Mouse (Mus musculus): ENCODE results near the gene Azin2. TPM values are rescaled to one million over a fixed set of nuclear protein-coding genes. Genes with fewer than 3 reads are reported as not detected.

Gene Azin2
- total and polyA plus RNA-seq, 3 experiments, result 0.91 to 2.4 (median 1.7) TPM

GRCm38 (mm10) chr4:128948137-128948674 is 14.0 kb downstream of the Azin2 start:
- no peak overlapping the region for H3K9ac ChIP-seq (ENCODE audit: insufficient read depth, low read depth)
- peaks cover 0 to 8% of the 10 kb centered on the region in 2 experiments; a peak in 1 of 4 replicates for H3K4me1 ChIP-seq (ENCODE audit: control insufficient read depth in 1 of 2, insufficient read depth in 2 of 2)
- no peaks in the 10 kb centered on the region for H3K9me3 ChIP-seq (replicated peaks; ENCODE audit: low read length)
- H3K27me3 ChIP-seq (replicated peaks), result peaks cover 14% of the 10 kb centered on the region
- in situ Hi-C loops (cut with MboI; ENCODE audit: low pct_ligation_motif_present, low pct_unique_long_range_greater_than_20kb, low sequenced_read_pairs) (loop anchor here (10.0 kb wide), 1 partner anchor 233 kb away; no protein-coding TSS in a partner anchor), dilution Hi-C loops (cut with MboI; ENCODE audit: extremely low pct_ligation_motif_present, extremely low pct_unique_long_range_greater_than_20kb, low sequenced_read_pairs) (no loop called here)
- peak; percentile 75 for TF ChIP-seq BHLHE40 (IDR thresholded peaks at IDR 0.05; ENCODE audit: low read depth, low read length)
- no peak for TF ChIP-seq POLR2A (IDR thresholded peaks at IDR 0.05; ENCODE audit: low read depth, low read length)
- peak; percentile 86 to 96 for TF ChIP-seq CTCF (conservative IDR thresholded peaks at IDR 0.05 in 1 of 2, IDR thresholded peaks at IDR 0.05 in 1 of 2; ENCODE audit: low read depth in 2 of 2, low read length in 2 of 2)
- TF ChIP-seq EP300 (IDR thresholded peaks at IDR 0.05; ENCODE audit: low read length), result no peak
- TF ChIP-seq JUN (IDR thresholded peaks at IDR 0.05; ENCODE audit: insufficient read depth, low read depth, low read length), result no peak
- no peak for TF ChIP-seq USF1 (IDR thresholded peaks at IDR 0.05; ENCODE audit: low read depth, low read length)
- TF ChIP-seq MYC (IDR thresholded peaks at IDR 0.05; ENCODE audit: low read depth, low read length), result no peak
- no peak for TF ChIP-seq TBP (conservative IDR thresholded peaks at IDR 0.05; ENCODE audit: low read depth, low read length)
- no peak for TF ChIP-seq GABPA (IDR thresholded peaks at IDR 0.05; ENCODE audit: insufficient replicate concordance, low read depth, low read length)
- no peak for TF ChIP-seq ZNF384 (IDR thresholded peaks at IDR 0.05; ENCODE audit: low read depth, low read length)
- no peak for TF ChIP-seq ZMIZ1 (IDR thresholded peaks at IDR 0.05; ENCODE audit: low read depth, low read length)
- no peak for TF ChIP-seq ZC3H11A (IDR thresholded peaks at IDR 0.05; ENCODE audit: low read depth, low read length)
- TF ChIP-seq POLR2AphosphoS2 (IDR thresholded peaks at IDR 0.05; ENCODE audit: low read depth, low read length), result no peak
- no peak for TF ChIP-seq USF2 (conservative IDR thresholded peaks at IDR 0.05; ENCODE audit: low read depth, low read length)
- TF ChIP-seq NELFE (IDR thresholded peaks at IDR 0.05; ENCODE audit: low read depth, low read length), result no peak
- peak; percentile 76 for TF ChIP-seq SMC3 (IDR thresholded peaks at IDR 0.05; ENCODE audit: low read depth, low read length)
- TF ChIP-seq RAD21 (IDR thresholded peaks at IDR 0.05; ENCODE audit: low read depth, low read length), result peak; percentile 70
- H3K4me3 ChIP-seq (replicated peaks in 1 of 3; ENCODE audit: low read depth in 2 of 3, low read length in 2 of 3, poor library complexity in 1 of 3), result no peak overlapping the region
- peak; percentile 65 for DNase-seq (ENCODE audit: extremely low read depth)
- no peaks in the 10 kb centered on the region for H3K36me3 ChIP-seq (replicated peaks in 1 of 2; ENCODE audit: control insufficient read depth in 1 of 2, insufficient read depth in 1 of 2, low read length in 1 of 2)
- H3K79me2 ChIP-seq (replicated peaks; ENCODE audit: control insufficient read depth, extremely low read depth, insufficient read depth, poor library complexity, severe bottlenecking), result no peaks in the 10 kb centered on the region
- no peak overlapping the region for H3K4me2 ChIP-seq (ENCODE audit: insufficient read depth, low read depth, poor library complexity, severe bottlenecking)
- no peak overlapping the region for H3K27ac ChIP-seq (ENCODE audit: insufficient read depth, low read depth)

GRCm38 (mm10) chr4:128947326-128947933 is 14.8 kb downstream of the Azin2 start:
- Histone ChIP-seq H3K4me2 (ENCODE audit: insufficient read depth, low read depth, poor library complexity, severe bottlenecking) (no peak overlapping the region), H3K4me1 (ENCODE audit: control insufficient read depth in 1 of 2, insufficient read depth in 2 of 2) (peaks cover 0 to 8% of the 10 kb centered on the region in 2 experiments; a peak in 1 of 4 replicates), H3K27ac (ENCODE audit: insufficient read depth, low read depth) (no peak overlapping the region), H3K36me3 (replicated peaks in 1 of 2; ENCODE audit: control insufficient read depth in 1 of 2, insufficient read depth in 1 of 2, low read length in 1 of 2) (no peaks in the 10 kb centered on the region), H3K79me2 (replicated peaks; ENCODE audit: control insufficient read depth, extremely low read depth, insufficient read depth, poor library complexity, severe bottlenecking) (no peaks in the 10 kb centered on the region), H3K9ac (ENCODE audit: insufficient read depth, low read depth) (no peak overlapping the region), H3K27me3 (replicated peaks) (peaks cover 13% of the 10 kb centered on the region), H3K9me3 (replicated peaks; ENCODE audit: low read length) (no peaks in the 10 kb centered on the region), H3K4me3 (replicated peaks in 1 of 3; ENCODE audit: low read depth in 2 of 3, low read length in 2 of 3, poor library complexity in 1 of 3) (no peak overlapping the region)
- TF ChIP-seq HCFC1 (IDR thresholded peaks at IDR 0.05; ENCODE audit: low read depth, low read length), result no peak
- no peak for TF ChIP-seq JUN (IDR thresholded peaks at IDR 0.05; ENCODE audit: insufficient read depth, low read depth, low read length)
- TF ChIP-seq MXI1 (IDR thresholded peaks at IDR 0.05; ENCODE audit: low read depth, low read length), result no peak
- no peak for TF ChIP-seq IRF4 (IDR thresholded peaks at IDR 0.05; ENCODE audit: low read depth, low read length)
- TF ChIP-seq SIN3A (IDR thresholded peaks at IDR 0.05; ENCODE audit: low read length), result no peak
- TF ChIP-seq EP300 (IDR thresholded peaks at IDR 0.05; ENCODE audit: low read length), result no peak
- TF ChIP-seq TBP (conservative IDR thresholded peaks at IDR 0.05; ENCODE audit: low read depth, low read length), result no peak
- no peak for TF ChIP-seq ELF1 (IDR thresholded peaks at IDR 0.05; ENCODE audit: low read depth, low read length)
- no peak for TF ChIP-seq ZC3H11A (IDR thresholded peaks at IDR 0.05; ENCODE audit: low read depth, low read length)
- TF ChIP-seq CTCF (conservative IDR thresholded peaks at IDR 0.05 in 1 of 2, IDR thresholded peaks at IDR 0.05 in 1 of 2; ENCODE audit: low read depth in 2 of 2, low read length in 2 of 2), result no peak
- no peak for TF ChIP-seq KAT2A (IDR thresholded peaks at IDR 0.05; ENCODE audit: insufficient replicate concordance, low read length)
- in situ Hi-C loops (cut with MboI; ENCODE audit: low pct_ligation_motif_present, low pct_unique_long_range_greater_than_20kb, low sequenced_read_pairs) (loop anchor here (10.0 kb wide), 1 partner anchor 233 kb away; no protein-coding TSS in a partner anchor), dilution Hi-C loops (cut with MboI; ENCODE audit: extremely low pct_ligation_motif_present, extremely low pct_unique_long_range_greater_than_20kb, low sequenced_read_pairs) (no loop called here)
- no peak for DNase-seq (ENCODE audit: extremely low read depth)
